Mouse (Mus musculus): ENCODE measurements at regions not wholly inside any gene's neighbourhood (a gene's known extent, or its start where the extent isn't known, plus 50 kb on each side); places are given as distances from the start of the nearest gene placed in this dataset.

GRCm38 (mm10) chr10:6053207-6053606, 131.0 kb upstream of the Rgs17 start:
- no peak for DNase-seq

- no peak for DNase-seq
Measured at GRCm38 (mm10) chr10:6043358-6043757, 121.2 kb upstream of the Rgs17 start.

DNA sequence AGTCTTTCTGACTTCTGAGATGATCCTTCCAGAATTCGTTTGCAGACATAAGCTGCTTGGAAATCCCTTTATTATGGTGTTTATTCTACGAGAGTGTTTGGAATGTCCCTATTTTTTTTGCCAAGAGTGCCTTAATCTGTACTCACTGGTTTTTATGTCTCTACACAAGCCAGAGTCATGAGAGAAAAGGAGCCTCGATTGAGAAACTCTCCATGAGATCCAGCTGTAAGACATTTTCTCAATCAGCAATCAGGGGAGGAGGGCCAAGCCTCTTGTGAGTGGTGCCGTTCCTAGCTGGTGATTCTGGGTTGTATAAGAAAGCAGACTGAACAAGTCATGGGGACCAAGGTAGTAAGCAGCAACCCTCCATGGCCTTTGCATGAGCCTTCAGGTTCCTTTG, 117.6 kb upstream of the Rgs17 start:
- no peak for DNase-seq

- DNase-seq: peak; percentile 4
Measured at GRCm38 (mm10) chr10:6035792-6036487, 113.7 kb upstream of the Rgs17 start.

DNA sequence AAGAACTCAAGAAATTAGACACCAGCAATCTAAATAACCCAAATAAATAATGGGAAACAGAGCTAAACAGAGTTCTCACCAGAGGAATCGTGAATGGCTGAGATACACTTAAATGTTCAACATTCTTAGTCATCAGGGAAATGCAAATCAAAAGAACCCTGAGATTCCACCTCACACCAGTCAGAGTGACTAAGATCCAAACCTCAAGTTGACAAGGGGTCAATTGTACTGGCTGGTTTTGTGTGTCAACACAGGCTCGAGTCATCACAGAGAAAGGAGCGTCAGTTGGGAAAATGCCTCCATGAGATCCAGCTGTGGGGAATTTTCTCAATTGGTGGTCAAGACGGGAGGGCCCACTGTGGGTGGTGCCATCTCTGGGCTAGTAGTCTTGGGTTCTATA, 110.3 kb upstream of the Rgs17 start:
- DNase-seq: no peak

DNA sequence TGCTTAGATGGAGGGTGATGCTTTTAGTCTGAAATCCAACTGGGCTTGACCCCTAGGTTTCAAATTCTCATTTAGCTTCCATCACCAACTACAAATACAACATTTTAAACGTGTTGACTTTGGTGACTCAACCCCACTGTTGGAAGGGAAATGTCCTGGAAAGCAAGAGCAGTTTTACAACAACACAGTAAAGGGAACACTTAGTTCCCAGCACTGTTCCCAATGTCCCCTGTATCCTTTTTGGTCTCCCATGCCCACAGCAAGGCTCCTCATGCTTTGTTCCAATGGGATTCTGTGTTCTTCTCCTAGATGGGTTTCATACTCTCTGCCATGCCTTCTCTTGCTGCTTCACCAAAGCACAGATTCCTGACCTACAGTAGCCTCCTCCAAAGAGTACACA, 105.4 kb upstream of the Rgs17 start:
- DNase-seq: no peak

GRCm38 (mm10) chr10:6026317-6026716, 104.1 kb upstream of the Rgs17 start:
- no peak for DNase-seq

DNA sequence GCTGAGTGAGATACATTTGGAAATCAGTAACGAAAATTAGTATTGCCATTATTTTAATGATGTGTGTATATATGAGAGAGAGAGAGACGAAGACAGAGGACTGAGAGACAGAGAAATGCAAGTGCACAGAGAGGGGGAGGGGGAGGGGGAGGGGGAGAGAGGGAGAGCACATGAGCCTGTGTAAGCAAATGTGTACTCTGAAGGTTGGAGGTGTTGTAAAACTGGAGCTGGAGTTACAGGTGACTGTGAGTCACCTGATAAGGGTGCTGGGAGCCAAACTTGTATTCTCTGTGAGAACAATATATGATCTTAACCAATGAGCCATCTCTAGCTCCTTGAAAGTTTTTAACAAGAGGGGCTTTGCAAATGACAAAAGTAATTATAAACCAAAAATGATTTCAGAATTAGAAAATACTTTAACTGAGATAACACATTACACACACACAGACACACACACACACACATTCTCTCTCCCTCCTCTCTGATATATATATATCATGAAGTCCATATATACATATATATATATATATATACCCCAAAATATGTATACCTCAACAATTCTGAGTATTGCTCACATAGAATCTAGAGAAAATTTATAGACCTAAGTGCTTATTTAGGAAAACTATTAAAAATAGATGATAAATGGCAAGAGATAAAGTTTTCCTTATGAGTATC, 100.5 kb upstream of the Rgs17 start:
- no peak for DNase-seq

GRCm38 (mm10) chr10:6020944-6021684, 98.9 kb upstream of the Rgs17 start:
- DNase-seq: no peak

GRCm38 (mm10) chr10:6013743-6014142, 91.5 kb upstream of the Rgs17 start:
- no peak for DNase-seq

GRCm38 (mm10) chr10:6011541-6011940, 89.3 kb upstream of the Rgs17 start:
- no peak for DNase-seq

DNA sequence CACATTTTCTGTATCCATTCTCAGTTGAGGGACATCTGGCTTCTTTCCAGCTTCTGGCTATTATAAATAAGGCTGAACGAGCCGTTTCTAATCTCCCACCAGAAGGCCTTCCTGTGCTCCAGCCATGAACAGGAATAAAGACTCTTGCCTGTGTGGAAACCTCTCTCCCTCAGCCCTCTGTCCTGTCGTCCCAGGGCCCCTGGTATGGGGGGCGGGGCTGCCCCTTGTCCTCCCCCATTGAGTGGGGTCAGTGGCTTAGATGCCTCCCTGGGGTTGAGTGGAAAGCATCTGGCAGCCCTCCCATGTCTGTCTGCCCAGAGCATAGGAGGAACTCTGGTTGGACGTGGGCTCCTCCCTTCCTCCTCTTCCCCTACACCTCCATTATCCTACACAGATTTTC, 88.8 kb upstream of the Rgs17 start:
- no peak for DNase-seq

- DNase-seq: no peak
Measured at GRCm38 (mm10) chr10:6007238-6007972, 85.2 kb upstream of the Rgs17 start.

GRCm38 (mm10) chr10:5981433-5981832, 59.2 kb upstream of the Rgs17 start:
- DNase-seq: no peak

- no peak for DNase-seq
Measured at GRCm38 (mm10) chr10:5978534-5978933, 56.3 kb upstream of the Rgs17 start.

Data from adrenal gland, adult 8-10 months (tissue).